Mouse (Mus musculus): Measurements from ENCODE around the gene Gm19426. TPM values are rescaled to one million over a fixed set of nuclear protein-coding genes. Genes with fewer than 3 reads are reported as not detected.

Gm19426 gene
- polyA plus RNA-seq, 1 experiment from 2014 or later, result 4.3 TPM

- H3K27me3 ChIP-seq (ENCODE audit: control insufficient read depth, insufficient read depth, low read depth, low read length), result no peaks in the 10 kb centered on the region
- H3K36me3 ChIP-seq (ENCODE audit: control insufficient read depth, insufficient read depth, low read length), result no peaks in the 10 kb centered on the region
- H3K27ac ChIP-seq (ENCODE audit: low read length), result no peak overlapping the region
- no peak overlapping the region for H3K9ac ChIP-seq (ENCODE audit: low read depth, low read length)
- no peak overlapping the region for H3K4me2 ChIP-seq (ENCODE audit: low read length)
- no peaks in the 10 kb centered on the region for H3K9me3 ChIP-seq (replicated peaks; ENCODE audit: control insufficient read depth, low read length, poor library complexity, severe bottlenecking)
- no peak for ATAC-seq
- no peak overlapping the region for H3K4me3 ChIP-seq (ENCODE audit: low read depth, low read length)
- H3K4me1 ChIP-seq (ENCODE audit: control insufficient read depth, insufficient read depth, low read length), result no peaks in the 10 kb centered on the region
- WGBS, result 82% methylated on average over 3 of the region's 3 CpGs
These were observed 17.9 kb upstream of the Gm19426 start for GRCm38 (mm10) chr2:84761309-84761708.

GRCm38 (mm10) chr2:84760777-84761176, 17.3 kb upstream of the Gm19426 start:
- no peak for ATAC-seq
- no peaks in the 10 kb centered on the region for H3K9me3 ChIP-seq (replicated peaks; ENCODE audit: control insufficient read depth, low read length, poor library complexity, severe bottlenecking)
- no peak overlapping the region for H3K4me3 ChIP-seq (ENCODE audit: low read depth, low read length)
- no peaks in the 10 kb centered on the region for H3K36me3 ChIP-seq (ENCODE audit: control insufficient read depth, insufficient read depth, low read length)
- H3K27me3 ChIP-seq (ENCODE audit: control insufficient read depth, insufficient read depth, low read depth, low read length), result no peaks in the 10 kb centered on the region
- H3K9ac ChIP-seq (ENCODE audit: low read depth, low read length), result no peak overlapping the region
- H3K27ac ChIP-seq (ENCODE audit: low read length), result no peak overlapping the region
- WGBS, result 73% methylated on average over 8 of the region's 8 CpGs
- no peaks in the 10 kb centered on the region for H3K4me1 ChIP-seq (ENCODE audit: control insufficient read depth, insufficient read depth, low read length)
- no peak overlapping the region for H3K4me2 ChIP-seq (ENCODE audit: low read length)

GRCm38 (mm10) chr2:84758542-84759127, 15.2 kb upstream of the Gm19426 start:
- Histone ChIP-seq H3K4me3 (ENCODE audit: low read depth, low read length) (no peak overlapping the region), H3K36me3 (ENCODE audit: control insufficient read depth, insufficient read depth, low read length) (no peaks in the 10 kb centered on the region), H3K9me3 (replicated peaks; ENCODE audit: control insufficient read depth, low read length, poor library complexity, severe bottlenecking) (no peaks in the 10 kb centered on the region), H3K9ac (ENCODE audit: low read depth, low read length) (no peak overlapping the region), H3K27ac (ENCODE audit: low read length) (no peak overlapping the region), H3K4me1 (ENCODE audit: control insufficient read depth, insufficient read depth, low read length) (no peaks in the 10 kb centered on the region), H3K27me3 (ENCODE audit: control insufficient read depth, insufficient read depth, low read depth, low read length) (no peaks in the 10 kb centered on the region), H3K4me2 (ENCODE audit: low read length) (no peak overlapping the region)
- peak; percentile 48; the same call in 1 of the 2 replicates for ATAC-seq
- 0% methylated on average over 2 of the region's 2 CpGs for WGBS

GRCm38 (mm10) chr2:84757026-84757682, 13.7 kb upstream of the Gm19426 start:
- H3K4me2 ChIP-seq (ENCODE audit: low read length), result no peak overlapping the region
- ATAC-seq, result no peak
- WGBS, result 64% methylated on average over 7 of the region's 7 CpGs

GRCm38 (mm10) chr2:84756245-84756644, 12.8 kb upstream of the Gm19426 start:
- no peak overlapping the region for H3K4me2 ChIP-seq (ENCODE audit: low read length)
- H3K9me3 ChIP-seq (replicated peaks; ENCODE audit: control insufficient read depth, low read length, poor library complexity, severe bottlenecking), result no peaks in the 10 kb centered on the region
- no peak for ATAC-seq
- no peaks in the 10 kb centered on the region for H3K36me3 ChIP-seq (ENCODE audit: control insufficient read depth, insufficient read depth, low read length)
- H3K4me1 ChIP-seq (ENCODE audit: control insufficient read depth, insufficient read depth, low read length), result no peaks in the 10 kb centered on the region
- WGBS, result 90% methylated on average over 5 of the region's 5 CpGs
- H3K4me3 ChIP-seq (ENCODE audit: low read depth, low read length), result no peak overlapping the region
- H3K27me3 ChIP-seq (ENCODE audit: control insufficient read depth, insufficient read depth, low read depth, low read length), result no peaks in the 10 kb centered on the region
- H3K27ac ChIP-seq (ENCODE audit: low read length), result no peak overlapping the region
- H3K9ac ChIP-seq (ENCODE audit: low read depth, low read length), result no peak overlapping the region

More at GRCm38 (mm10) chr2:84757026-84757682, 13.7 kb upstream of the Gm19426 start:
- H3K4me3 ChIP-seq (ENCODE audit: low read depth, low read length), result no peak overlapping the region
- no peaks in the 10 kb centered on the region for H3K27me3 ChIP-seq (ENCODE audit: control insufficient read depth, insufficient read depth, low read depth, low read length)
- no peak overlapping the region for H3K27ac ChIP-seq (ENCODE audit: low read length)
- no peaks in the 10 kb centered on the region for H3K4me1 ChIP-seq (ENCODE audit: control insufficient read depth, insufficient read depth, low read length)
- no peaks in the 10 kb centered on the region for H3K9me3 ChIP-seq (replicated peaks; ENCODE audit: control insufficient read depth, low read length, poor library complexity, severe bottlenecking)
- H3K36me3 ChIP-seq (ENCODE audit: control insufficient read depth, insufficient read depth, low read length), result no peaks in the 10 kb centered on the region
- no peak overlapping the region for H3K9ac ChIP-seq (ENCODE audit: low read depth, low read length)

- no peak overlapping the region for H3K27ac ChIP-seq (ENCODE audit: low read length)
- H3K4me3 ChIP-seq (ENCODE audit: low read depth, low read length), result no peak overlapping the region
- H3K27me3 ChIP-seq (ENCODE audit: control insufficient read depth, insufficient read depth, low read depth, low read length), result no peaks in the 10 kb centered on the region
- H3K4me2 ChIP-seq (ENCODE audit: low read length), result no peak overlapping the region
- 73% methylated on average over 6 of the region's 6 CpGs for WGBS
- H3K9ac ChIP-seq (ENCODE audit: low read depth, low read length), result no peak overlapping the region
- no peaks in the 10 kb centered on the region for H3K9me3 ChIP-seq (replicated peaks; ENCODE audit: control insufficient read depth, low read length, poor library complexity, severe bottlenecking)
- no peaks in the 10 kb centered on the region for H3K36me3 ChIP-seq (ENCODE audit: control insufficient read depth, insufficient read depth, low read length)
- ATAC-seq, result no peak
- no peaks in the 10 kb centered on the region for H3K4me1 ChIP-seq (ENCODE audit: control insufficient read depth, insufficient read depth, low read length)
These were observed 6.7 kb upstream of the Gm19426 start for GRCm38 (mm10) chr2:84750115-84750514.

- Histone ChIP-seq H3K9me3 (replicated peaks; ENCODE audit: control insufficient read depth, low read length, poor library complexity, severe bottlenecking) (no peaks in the 10 kb centered on the region), H3K4me3 (ENCODE audit: low read depth, low read length) (peak overlapping the region; percentile 76), H3K27me3 (ENCODE audit: control insufficient read depth, insufficient read depth, low read depth, low read length) (no peaks in the 10 kb centered on the region), H3K27ac (ENCODE audit: low read length) (peak overlapping the region; percentile 96), H3K9ac (ENCODE audit: low read depth, low read length) (peak overlapping the region; percentile 33; the same call in 1 of the 2 replicates), H3K36me3 (ENCODE audit: control insufficient read depth, insufficient read depth, low read length) (no peaks in the 10 kb centered on the region), H3K4me2 (ENCODE audit: low read length) (peak overlapping the region; percentile 89), H3K4me1 (ENCODE audit: control insufficient read depth, insufficient read depth, low read length) (peaks cover 28% of the 10 kb centered on the region)
- WGBS, result 1% methylated on average over 10 of the region's 10 CpGs
- peak; percentile 33 for ATAC-seq
These were observed 671 bp upstream of the Gm19426 start for GRCm38 (mm10) chr2:84744126-84744525.

GRCm38 (mm10) chr2:84742451-84743283, 788 bp downstream of the Gm19426 start:
- Histone ChIP-seq H3K9ac (ENCODE audit: low read depth, low read length) (peak overlapping the region; percentile 88), H3K4me1 (ENCODE audit: control insufficient read depth, insufficient read depth, low read length) (peaks cover 41% of the 10 kb centered on the region), H3K27me3 (ENCODE audit: control insufficient read depth, insufficient read depth, low read depth, low read length) (no peaks in the 10 kb centered on the region), H3K9me3 (replicated peaks; ENCODE audit: control insufficient read depth, low read length, poor library complexity, severe bottlenecking) (no peaks in the 10 kb centered on the region), H3K36me3 (ENCODE audit: control insufficient read depth, insufficient read depth, low read length) (no peaks in the 10 kb centered on the region), H3K27ac (ENCODE audit: low read length) (peak overlapping the region; percentile 96), H3K4me3 (ENCODE audit: low read depth, low read length) (peak overlapping the region; percentile 76), H3K4me2 (ENCODE audit: low read length) (peak overlapping the region; percentile 89)
- whole genome bisulfite sequencing, result under 1% methylated on average over 23 of the region's 26 CpGs
- ATAC-seq, result peak; percentile 65
